Mouse (Mus musculus) v-Abl transformed pro-B cells (cell line): ENCODE results near the gene Abca13.
"Not testable (repeated sequence)": the region's sequence is repeated elsewhere in the genome, so short reads cannot be mapped to it uniquely, and the experiment has no call there.

ENCODE experiments used
- in situ Hi-C, 2 experiments: fragments of 400-800 bp; cut with MboI; formaldehyde crosslinking; loops; one replicate each; pipeline ENCODE4 v1.15.1; 2025; ENCODE audit not compliant: unreplicated experiment in 2 of 2

The Abca13 gene

GRCm38 (mm10) chr11:9514966-9515365 lies 323.2 kb downstream of the Abca13 start:
- in situ Hi-C loops: not testable (repeated sequence)

DNA sequence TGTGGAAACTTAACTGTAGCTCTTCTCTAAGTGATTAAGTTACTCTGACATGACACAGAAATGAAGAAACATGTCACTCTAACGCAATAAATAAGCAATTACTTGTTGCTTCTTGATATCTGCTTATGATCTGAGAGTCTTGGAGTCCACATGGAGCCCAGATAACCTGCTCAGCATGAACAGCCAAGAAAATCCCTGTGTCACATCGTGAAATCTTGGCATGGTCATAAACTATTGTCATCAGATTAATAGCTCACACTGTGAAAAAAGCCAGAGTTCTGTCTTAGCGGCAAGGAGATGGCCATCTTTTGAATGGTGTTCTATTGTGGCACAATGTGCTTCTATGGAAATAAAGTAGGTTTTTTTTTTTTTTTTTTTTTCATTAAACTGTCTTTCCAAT lies 336.8 kb downstream of the Abca13 start:
- in situ Hi-C loops: no loop called here

DNA sequence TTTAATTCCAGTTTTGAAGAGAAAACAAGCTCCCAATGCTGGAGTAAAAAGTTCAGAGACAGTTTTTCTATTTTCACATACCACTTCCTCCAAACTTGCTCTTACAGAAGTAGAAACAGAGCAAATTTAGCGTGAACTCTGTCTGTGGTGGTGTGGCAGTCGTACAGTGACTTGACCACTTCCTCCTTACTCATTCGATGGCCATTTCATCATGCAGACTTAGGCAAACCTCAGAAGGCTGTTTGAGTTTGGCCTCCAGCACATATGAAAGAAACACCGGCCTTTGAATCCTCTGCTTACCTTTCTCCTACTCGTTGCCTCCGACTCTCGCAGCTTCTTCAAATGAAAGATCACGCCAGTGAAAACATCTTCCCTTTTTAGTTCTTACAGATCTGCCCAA lies 340.0 kb downstream of the Abca13 start:
- in situ Hi-C loops: no loop called here

DNA sequence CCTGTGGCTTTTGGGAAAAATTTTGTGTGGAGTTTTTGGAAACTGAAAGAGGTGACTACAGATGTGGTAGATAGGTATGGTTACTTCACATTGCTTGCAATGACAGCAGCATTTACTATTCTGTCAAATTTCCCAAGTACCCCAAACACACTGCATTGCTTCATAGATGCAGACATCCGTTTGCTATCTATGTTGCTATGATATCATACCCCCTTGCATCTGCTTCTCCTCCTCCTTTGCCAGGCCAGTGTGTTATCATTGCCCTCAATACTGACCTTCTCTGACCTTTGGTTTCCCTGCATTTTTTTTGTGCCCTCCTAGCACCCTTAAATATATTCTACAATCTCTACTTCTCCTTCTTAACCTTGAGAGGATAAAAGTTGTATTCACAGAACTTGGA lies 341.4 kb downstream of the Abca13 start:
- in situ Hi-C loops: no loop called here

DNA sequence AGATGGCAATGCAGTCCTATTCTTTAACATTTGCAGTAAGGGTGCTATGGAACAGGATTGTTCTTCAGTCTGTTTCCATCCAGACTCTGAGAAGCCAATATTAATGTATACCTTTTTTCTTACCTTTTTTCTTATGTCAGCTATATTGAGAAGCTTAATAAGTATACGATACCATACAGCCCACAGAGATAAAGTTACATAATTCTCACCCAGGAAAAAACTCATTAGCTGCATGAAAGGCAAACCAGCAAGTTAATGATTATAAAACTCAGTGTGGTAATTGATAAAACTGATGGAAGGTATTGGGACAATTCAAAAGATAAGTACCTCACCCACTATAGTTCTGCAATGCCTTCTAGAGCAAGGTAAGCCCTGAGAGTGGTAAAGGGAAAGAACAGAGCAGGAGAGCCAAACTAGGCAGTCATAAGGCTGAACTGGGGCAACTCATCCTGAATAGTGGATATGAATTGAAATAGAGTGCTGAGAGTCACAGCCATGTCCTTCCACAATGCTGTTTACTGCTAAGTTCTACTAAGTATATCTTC lies 342.0 kb downstream of the Abca13 start:
- in situ Hi-C loops: no loop called here

- in situ Hi-C loops: no loop called here
Observed at GRCm38 (mm10) chr11:9536811-9537210, 345.1 kb downstream of the Abca13 start.

DNA sequence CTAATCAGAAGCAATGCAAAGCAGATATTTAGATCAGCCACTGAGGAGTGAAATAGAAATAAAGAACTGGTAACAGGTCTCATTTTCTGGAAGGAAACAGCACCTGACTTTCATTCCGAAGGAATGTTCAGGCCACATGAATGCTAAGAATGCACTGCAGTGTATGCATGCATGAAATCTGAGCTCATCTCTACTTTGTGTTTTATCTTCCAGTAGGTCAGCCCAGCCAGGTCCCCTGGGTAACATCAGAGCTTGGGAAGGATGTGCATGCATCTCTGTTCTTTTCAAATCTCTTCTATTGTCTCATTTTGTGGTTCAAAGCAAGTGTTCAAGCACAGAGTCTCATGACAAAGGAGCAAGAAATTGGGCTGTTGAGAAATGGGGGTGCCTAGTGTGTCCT lies 346.6 kb downstream of the Abca13 start:
- in situ Hi-C loops: no loop called here

DNA sequence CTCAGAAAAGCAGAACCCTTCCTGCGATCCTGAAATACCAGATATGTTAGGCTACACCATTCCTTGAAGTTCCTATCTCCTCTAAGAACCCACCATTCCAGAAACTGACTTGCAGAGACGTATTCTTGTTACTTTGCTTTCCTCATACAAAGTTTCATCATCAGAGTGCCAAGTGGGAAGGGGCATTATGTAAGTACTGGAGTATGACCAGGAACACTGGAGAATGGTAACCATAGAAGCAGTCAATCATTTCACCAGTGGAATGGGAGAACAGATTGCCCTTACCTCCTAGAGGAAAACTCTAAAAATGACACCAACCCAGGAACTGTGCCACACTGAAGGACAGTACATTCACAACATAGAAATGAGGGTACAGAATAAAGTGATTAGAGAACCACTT lies 368.3 kb downstream of the Abca13 start:
- in situ Hi-C loops: no loop called here

DNA sequence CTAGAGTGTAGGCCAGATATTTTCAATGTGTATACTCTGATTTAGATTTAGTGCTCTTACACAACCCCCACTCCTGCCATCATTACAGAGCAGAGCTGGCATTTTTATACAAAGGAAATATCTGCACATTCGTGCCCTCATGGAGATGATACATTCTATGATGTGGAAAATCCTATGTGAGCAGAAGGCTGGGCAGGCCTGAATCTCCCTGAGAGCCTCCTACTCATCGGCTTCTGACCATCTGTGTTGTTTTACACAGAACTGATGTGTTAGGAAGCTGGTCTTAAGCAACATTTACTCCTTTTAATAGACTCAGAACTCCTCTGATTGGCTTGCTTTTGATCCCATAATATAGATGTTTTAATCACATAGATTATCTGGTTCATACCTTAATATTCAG lies 376.6 kb downstream of the Abca13 start:
- in situ Hi-C loops: no loop called here

- in situ Hi-C loops: no loop called here
Observed at GRCm38 (mm10) chr11:9570319-9570718, 378.6 kb downstream of the Abca13 start.

DNA sequence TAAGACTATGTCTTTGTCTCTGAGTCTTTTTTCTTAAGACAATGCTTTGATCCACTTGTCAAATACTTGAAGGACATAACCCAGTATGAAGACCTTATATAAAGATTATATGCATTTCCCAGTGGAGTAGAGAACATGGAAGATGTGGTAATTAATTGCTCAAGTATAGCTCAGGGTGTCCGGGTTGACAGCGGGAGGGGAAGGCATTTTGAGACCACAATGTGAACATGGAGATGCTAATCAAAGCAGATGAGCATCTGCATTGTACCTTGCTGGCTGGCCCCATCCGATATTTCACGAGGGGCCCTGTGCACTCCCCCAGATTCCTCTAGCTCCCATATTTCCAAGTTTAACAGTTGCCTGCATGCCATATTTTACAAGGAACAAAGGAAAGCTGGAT lies 383.2 kb downstream of the Abca13 start:
- in situ Hi-C loops: no loop called here

DNA sequence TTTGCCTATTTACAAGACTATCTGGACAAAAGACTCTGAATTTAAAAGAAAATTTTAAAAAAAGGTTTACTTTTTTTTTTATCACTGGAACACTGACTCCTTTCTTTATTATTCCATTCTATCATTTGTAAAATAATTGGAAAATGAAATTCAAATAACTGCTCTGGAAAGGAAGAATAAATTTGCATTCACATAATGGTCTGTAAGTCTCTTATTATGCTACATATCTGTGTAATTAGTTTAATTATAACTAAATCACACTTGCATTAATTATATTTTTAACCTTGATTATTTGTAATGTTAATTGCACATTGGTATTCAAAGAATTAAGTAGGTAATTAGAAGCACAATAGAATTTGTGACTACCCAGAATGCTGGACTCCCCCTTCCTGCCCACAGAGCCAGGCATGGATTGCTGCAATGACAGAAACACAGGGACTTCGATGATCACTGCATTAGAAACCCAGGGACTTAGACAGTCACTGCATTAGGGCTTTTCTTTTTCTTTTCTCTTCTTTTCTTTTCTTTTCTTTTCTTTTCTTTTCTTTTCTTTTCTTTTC lies 400.1 kb downstream of the Abca13 start:
- in situ Hi-C loops: no loop called here

GRCm38 (mm10) chr11:9597299-9597698 lies 405.6 kb downstream of the Abca13 start:
- in situ Hi-C loops: no loop called here

DNA sequence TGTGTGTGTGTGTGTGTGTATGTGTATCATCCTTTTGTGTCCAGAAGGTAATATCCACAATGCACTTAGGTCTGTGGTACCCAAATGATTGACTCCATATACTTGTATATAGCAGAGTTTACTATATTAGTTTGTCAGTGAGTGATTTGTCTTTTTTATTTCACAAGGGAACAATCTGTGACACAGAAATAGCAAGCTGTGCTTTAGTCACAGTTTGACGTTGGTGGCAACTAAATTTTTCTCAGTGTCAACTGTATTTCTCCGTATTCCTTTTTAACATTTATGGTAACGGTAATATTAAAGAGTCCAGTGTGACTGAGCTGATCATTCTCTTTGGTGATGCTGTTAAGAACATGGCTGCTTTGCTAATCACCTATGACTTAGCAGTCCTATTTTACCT lies 409.4 kb downstream of the Abca13 start:
- in situ Hi-C loops: no loop called here

- in situ Hi-C loops: no loop called here
Observed at GRCm38 (mm10) chr11:9602137-9602536, 410.4 kb downstream of the Abca13 start.

DNA sequence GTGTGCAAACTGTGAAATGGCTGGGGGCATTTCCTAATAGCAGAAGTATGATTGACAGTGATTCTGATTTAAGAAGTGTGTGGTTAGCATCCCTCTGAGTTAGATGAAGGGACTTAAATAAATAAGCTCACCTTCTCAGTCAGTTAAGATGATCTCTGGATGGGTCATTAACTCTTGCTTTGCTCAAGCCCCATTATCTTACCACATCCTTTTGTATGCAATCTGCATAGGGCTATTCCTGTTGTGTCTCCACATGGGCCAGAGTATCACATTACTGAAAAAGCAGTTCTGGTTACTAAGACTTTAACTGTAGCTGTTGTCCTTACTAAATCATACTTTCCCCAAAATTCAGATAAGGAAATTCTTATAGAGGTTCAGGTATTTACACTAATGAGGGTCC lies 416.5 kb downstream of the Abca13 start:
- in situ Hi-C loops: no loop called here

- in situ Hi-C loops: no loop called here
Observed at GRCm38 (mm10) chr11:9609075-9609474, 417.3 kb downstream of the Abca13 start.

DNA sequence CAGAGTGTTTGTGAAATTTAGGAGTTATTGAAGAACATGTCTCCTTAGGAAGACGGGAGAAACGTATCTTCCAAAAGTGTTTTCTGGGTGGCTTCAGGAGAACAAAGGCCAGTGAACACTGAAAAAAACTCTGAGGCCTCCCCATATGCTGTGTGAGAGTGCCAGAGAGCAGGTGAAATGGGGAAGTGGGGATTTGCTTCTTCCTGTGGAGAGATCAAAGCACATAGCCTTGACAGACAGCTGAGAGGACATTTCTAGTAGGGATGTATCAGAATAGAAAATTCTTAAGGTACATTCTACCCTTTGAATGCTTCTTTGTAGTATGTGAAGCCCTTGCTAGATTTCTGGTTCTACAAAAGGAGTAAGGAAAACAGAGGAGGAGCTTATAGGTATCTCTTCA lies 424.4 kb downstream of the Abca13 start:
- in situ Hi-C loops: no loop called here

DNA sequence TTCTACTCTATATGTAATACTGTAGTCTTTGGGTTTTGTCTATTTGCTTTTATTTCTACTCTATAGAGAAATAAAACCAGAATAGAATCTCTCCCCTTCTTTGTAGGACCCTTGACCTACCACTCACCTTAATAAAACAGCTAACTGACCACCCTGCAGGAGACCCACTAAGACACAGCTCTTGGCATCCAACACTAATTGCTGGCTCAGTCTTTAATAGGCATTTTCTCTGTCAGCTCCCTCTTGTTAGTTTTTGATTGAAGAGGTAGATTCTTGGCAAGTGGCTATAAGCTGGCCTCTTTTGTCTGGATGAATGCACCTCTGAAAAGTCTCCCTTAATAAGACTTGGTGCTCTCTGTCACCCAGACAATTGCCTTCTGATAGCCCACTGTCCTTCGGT lies 424.9 kb downstream of the Abca13 start:
- in situ Hi-C loops: no loop called here

DNA sequence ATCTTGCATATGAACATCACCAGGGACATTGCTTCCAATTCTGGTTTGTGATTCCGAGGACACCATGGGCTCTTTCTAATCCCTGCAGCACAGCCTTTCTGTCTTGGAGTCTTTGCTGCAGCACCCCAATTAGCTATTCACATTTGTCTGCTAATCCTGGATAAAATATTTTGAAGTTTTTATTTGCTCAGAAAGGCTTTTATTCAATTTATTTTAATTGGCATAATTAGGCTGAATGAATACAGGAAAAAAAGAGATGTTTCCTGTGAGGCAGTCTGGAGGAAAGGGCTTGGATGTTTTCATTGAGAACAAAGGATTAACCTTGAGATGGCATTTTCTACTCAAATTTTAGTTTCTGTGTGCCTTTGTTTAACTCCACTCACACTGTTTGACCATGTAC lies 428.2 kb downstream of the Abca13 start:
- in situ Hi-C loops: no loop called here

- in situ Hi-C loops: no loop called here
Observed at GRCm38 (mm10) chr11:9622888-9623287, 431.1 kb downstream of the Abca13 start.

GRCm38 (mm10) chr11:9624753-9625152 lies 433.0 kb downstream of the Abca13 start:
- in situ Hi-C loops: no loop called here

DNA sequence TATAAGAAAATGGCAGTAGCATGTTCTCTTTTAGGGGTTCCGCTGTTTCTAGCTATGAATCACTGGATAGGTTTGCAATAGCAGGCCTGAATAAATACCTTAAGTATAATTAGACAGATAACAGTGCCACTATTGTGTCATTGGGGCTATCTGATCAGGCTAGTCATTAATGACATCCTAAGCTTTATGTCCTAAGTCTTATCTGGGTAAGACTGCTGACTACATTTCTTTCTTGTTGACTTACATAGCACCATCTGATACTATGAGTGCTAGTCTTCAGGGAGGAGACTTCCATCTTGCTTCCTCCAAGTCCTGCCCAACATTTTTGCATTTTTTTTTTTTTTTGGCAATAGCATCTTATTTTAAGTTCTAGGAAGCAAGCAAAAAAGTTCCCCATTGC lies 434.1 kb downstream of the Abca13 start:
- in situ Hi-C loops: no loop called here
